In genomic region chr1:91844236-91844635, GRCm38 (mm10) we compare ENCODE assay signal across 25 mouse cellular contexts. TPM values are rescaled to one million over a fixed set of nuclear protein-coding genes. Genes with fewer than 3 reads are reported as not detected.
DNase-seq lines count a peak whose midpoint lies in the region; ATAC-seq lines count a peak whose summit lies in the region.
"Had no signal": no experiment of that assay in that cellular context is flagged by ENCODE, and none has a peak within 500 bp of the region (broad histone marks: within the 10 kb centered on the region; RNA-seq: fewer than 3 reads in every experiment).

No protein-coding gene starts in this region.

- no peak for ATAC-seq in forebrain, embryonic 16.5 days
- no peak for ATAC-seq in megakaryocyte, adult 5-6 weeks (ENCODE audit: poor library complexity, severe bottlenecking)
- ATAC-seq: inflammation-experienced regulatory T-cells, adult 6 months; liver, postnatal 0 days had no signal

- no peaks in the 10 kb centered on the region for H3K36me3 ChIP-seq in forebrain, embryonic 10.5 days (replicated peaks)
- H3K36me3 ChIP-seq in forebrain, embryonic 16.5 days (ENCODE audit: control insufficient read depth, insufficient read depth), result no peaks in the 10 kb centered on the region
- H3K36me3 ChIP-seq in embryonic facial prominence, embryonic 10.5 days (replicated peaks), result peaks cover 41% of the 10 kb centered on the region
- H3K36me3 ChIP-seq in limb, embryonic 10.5 days, result peaks cover 42% of the 10 kb centered on the region
- H3K36me3 ChIP-seq: midbrain, embryonic 12.5 days; neural tube, embryonic 15.5 days had no signal

- 81% methylated on average over 4 of the region's 4 CpGs for WGBS in forebrain, embryonic 10.5 days
- WGBS in forebrain, embryonic 16.5 days, result 81% methylated on average over 4 of the region's 4 CpGs
- 69% methylated on average over 4 of the region's 4 CpGs for WGBS in embryonic facial prominence, embryonic 10.5 days
- WGBS in limb, embryonic 10.5 days, result 34% methylated on average over 4 of the region's 4 CpGs

- peaks cover 27% of the 10 kb centered on the region for H3K4me1 ChIP-seq in forebrain, embryonic 10.5 days
- 0 out of 2 replicates have a peak, but pooled peaks cover 4% of the 10 kb centered on the region for H3K4me1 ChIP-seq in forebrain, embryonic 16.5 days (replicated peaks; ENCODE audit: control insufficient read depth, insufficient read depth, low read length)
- H3K4me1 ChIP-seq in embryonic facial prominence, embryonic 10.5 days, result peaks cover 39% of the 10 kb centered on the region
- peaks cover 44% of the 10 kb centered on the region for H3K4me1 ChIP-seq in limb, embryonic 10.5 days

- DNase-seq in forebrain, embryonic 10.5 days (ENCODE audit: extremely low spot score, low spot score), result no peak
- peak; percentile 18 to 28 for DNase-seq in left cerebral cortex, adult 9 months (ENCODE audit: low spot score in 2 of 2)
- no peak for DNase-seq in left cerebral cortex, adult 18-20 months (ENCODE audit: low spot score in 2 of 2)
- DNase-seq in embryonic facial prominence, embryonic 10.5 days (ENCODE audit: low spot score), result no peak
- DNase-seq in limb, embryonic 10.5 days (ENCODE audit: low spot score), result no peak
- no peak for DNase-seq in thymus, adult 18-20 months
- DNase-seq: adrenal gland, postnatal 14 days; cerebellum, adult 9-10 months; gastrocnemius, postnatal 25 days; heart, adult 2 months; kidney, adult 2 months; kidney, postnatal 10 days; liver, postnatal 0 days; lung, postnatal 10 days; spleen, adult 18-20 months; thymus, postnatal 25 days had no signal

- H3K9ac ChIP-seq in forebrain, embryonic 16.5 days (replicated peaks; ENCODE audit: low read depth, low read length), result no peak overlapping the region
- H3K9ac ChIP-seq: hindbrain, embryonic 14.5 days; liver, postnatal 0 days; midbrain, embryonic 12.5 days; neural tube, embryonic 15.5 days had no signal

- H3K27ac ChIP-seq in forebrain, embryonic 10.5 days, result peak overlapping the region; percentile 31; the same call in 1 of the 2 replicates
- no peak overlapping the region for H3K27ac ChIP-seq in forebrain, embryonic 16.5 days (ENCODE audit: low read length)
- peak overlapping the region; percentile 75 for H3K27ac ChIP-seq in embryonic facial prominence, embryonic 10.5 days (replicated peaks)
- peak overlapping the region; percentile 79 for H3K27ac ChIP-seq in limb, embryonic 10.5 days
- H3K27ac ChIP-seq: heart, adult 2 months; hindbrain, embryonic 14.5 days; midbrain, embryonic 12.5 days; neural tube, embryonic 15.5 days had no signal

- no peak overlapping the region for H3K4me2 ChIP-seq in forebrain, embryonic 16.5 days (ENCODE audit: low read length)
- H3K4me2 ChIP-seq: hindbrain, embryonic 14.5 days; liver, embryonic 11.5 days; midbrain, embryonic 12.5 days; neural tube, embryonic 15.5 days had no signal

- no peak overlapping the region for H3K4me3 ChIP-seq in forebrain, embryonic 10.5 days
- H3K4me3 ChIP-seq in forebrain, embryonic 16.5 days (replicated peaks; ENCODE audit: low read length), result no peak overlapping the region
- H3K4me3 ChIP-seq in embryonic facial prominence, embryonic 10.5 days, result 0 out of 2 replicates have a peak overlapping the region, but pooled peaks have one; percentile 2
- H3K4me3 ChIP-seq in limb, embryonic 10.5 days, result no peak overlapping the region
- H3K4me3 ChIP-seq: heart, adult 2 months; midbrain, embryonic 12.5 days; neural tube, embryonic 15.5 days had no signal

- H3K9me3 ChIP-seq in forebrain, embryonic 10.5 days, result no peaks in the 10 kb centered on the region; the same call in 1 of the 2 replicates
- H3K9me3 ChIP-seq in forebrain, embryonic 16.5 days (ENCODE audit: control insufficient read depth, low read length), result no peaks in the 10 kb centered on the region
- peaks cover 5% of the 10 kb centered on the region; the same call in 1 of the 2 replicates for H3K9me3 ChIP-seq in embryonic facial prominence, embryonic 10.5 days
- no peaks in the 10 kb centered on the region for H3K9me3 ChIP-seq in limb, embryonic 10.5 days (replicated peaks)
- H3K9me3 ChIP-seq: midbrain, embryonic 12.5 days; neural tube, embryonic 15.5 days had no signal

- peaks cover 32% of the 10 kb centered on the region for H3K27me3 ChIP-seq in forebrain, embryonic 10.5 days (ENCODE audit: poor library complexity, severe bottlenecking)
- H3K27me3 ChIP-seq in forebrain, embryonic 16.5 days (replicated peaks; ENCODE audit: control insufficient read depth, insufficient read depth, low read length), result no peaks in the 10 kb centered on the region
- no peaks in the 10 kb centered on the region for H3K27me3 ChIP-seq in embryonic facial prominence, embryonic 10.5 days (replicated peaks; ENCODE audit: low read depth, poor library complexity, severe bottlenecking)
- no peaks in the 10 kb centered on the region for H3K27me3 ChIP-seq in limb, embryonic 10.5 days (ENCODE audit: low read depth, poor library complexity, severe bottlenecking)
- H3K27me3 ChIP-seq: midbrain, embryonic 12.5 days; neural tube, embryonic 15.5 days had no signal

RNA-seq across cellular contexts. Expression of gene Twist2, which starts 43.0 kb away (rescaled TPM):
- polyA plus RNA-seq in forebrain, embryonic 10.5 days (2016; fragmentation: Nextera tagmentation; extraction: Ambion mirVana), result 9.7 and 10.5 TPM in 2 replicates
- 0.52 and 0.68 TPM in 2 replicates for polyA plus RNA-seq in forebrain, embryonic 16.5 days (2015; fragmentation: Nextera tagmentation; extraction: Ambion mirVana)
- total RNA-seq in left cerebral cortex, adult 18-20 months (2021), result 1 to 10 TPM; 1.1 to 1.8 TPM
- 53.8 and 55.3 TPM in 2 replicates for polyA plus RNA-seq in embryonic facial prominence, embryonic 10.5 days (2016; fragmentation: Nextera tagmentation; extraction: Ambion mirVana)
- polyA plus RNA-seq in limb, embryonic 10.5 days (2016; fragmentation: Nextera tagmentation; extraction: Ambion mirVana), result 40.2 and 47.3 TPM in 2 replicates
- total RNA-seq in megakaryocyte, adult 5-6 weeks (2015), result not detected in 2 replicates
- total RNA-seq in megakaryocyte, adult 5-6 weeks (2017), result not detected in 2 replicates
- total RNA-seq: common myeloid progenitor, adult 5-6 weeks; megakaryocyte progenitor cell, adult 5-6 weeks had no signal
- polyA plus RNA-seq: inflammation-experienced regulatory T-cells, adult 6 months had no signal

Comparison
In these comparisons a context has a peak if more than half of its experiments do, and no peak if none do; other contexts are left out.
1. DNase-seq: peak in left cerebral cortex, adult 9 months (2 of 2); none in forebrain, embryonic 10.5 days (single experiment), left cerebral cortex, adult 18-20 months (0 of 2), embryonic facial prominence, embryonic 10.5 days (single experiment), limb, embryonic 10.5 days (single experiment) and thymus, adult 18-20 months (0 of 2).